Mouse (Mus musculus) heart, postnatal 36 days (tissue): Measurements from ENCODE around the gene Sfrp2. TPM values are rescaled to one million over a fixed set of nuclear protein-coding genes. Genes with fewer than 3 reads are reported as not detected.

Experiments used
- DNase-seq, 2 experiments: peaks; one replicate each; pipeline ENCODE4 v3.0.0; 2021 to 2022
- intact Hi-C: fragments of 180-260 bp; cut with DNase I; formaldehyde crosslinking; loops from one replicate; pipeline ENCODE4 v1.15.1; 2025
- total RNA-seq, 2 experiments: library from RNA; stranded (reverse); gene quantifications; 2 replicates each; pipeline ENCODE4 v1.2.3; 2021

Sfrp2 gene
- total RNA-seq, 2 experiments from 2014 or later = 5.2 to 5.7 TPM

- DNase-seq = no peak
- intact Hi-C loops = no loop called here
These were observed 57.7 kb downstream of the Sfrp2 start for GRCm38 (mm10) chr3:83823774-83824173.

Other genes with a start within 250 kb of the Sfrp2 start
- gene Tlr2, start 75.4 kb downstream of the Sfrp2 start, total RNA-seq = 1 to 10 TPM; 2.7 to 2.9 TPM